Mouse (Mus musculus) T-helper 1 cell (primary cell): ENCODE measurements at regions not wholly inside any gene's neighbourhood (a gene's known extent, or its start where the extent isn't known, plus 50 kb on each side); places are given as distances from the start of the nearest gene placed in this dataset.

Experiments
- in situ Hi-C: fragments of 300-600 bp; cut with MboI, MseI; formaldehyde crosslinking; loops from one replicate; pipeline ENCODE4 v1.15.1; 2025; ENCODE audit warnings: high pct_unique_total_duplicates

DNA sequence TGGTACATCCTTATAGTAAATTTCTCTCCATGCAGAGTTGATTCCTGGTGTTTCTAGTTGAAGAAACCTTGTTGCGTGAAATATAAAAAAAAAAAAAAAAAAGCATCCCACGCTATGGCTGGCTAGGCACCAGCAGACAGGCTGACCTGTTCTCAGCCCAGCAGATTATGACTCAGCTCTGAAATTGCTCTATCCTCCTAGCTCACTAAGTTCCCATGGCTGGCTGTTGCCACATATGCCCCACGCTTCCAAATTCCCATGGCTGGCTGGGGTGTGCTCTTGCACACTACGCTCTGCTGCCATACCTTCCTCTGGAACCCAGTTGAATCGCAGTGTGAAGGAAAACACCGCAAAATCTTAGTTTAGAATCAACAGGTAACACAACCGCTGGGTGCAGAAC is 270.1 kb downstream of the Mid1ip1 start:
- in situ Hi-C loops: no loop called here

GRCm38 (mm10) chrX:10991871-10992210 is 277.0 kb downstream of the Mid1ip1 start:
- in situ Hi-C loops: no loop called here

DNA sequence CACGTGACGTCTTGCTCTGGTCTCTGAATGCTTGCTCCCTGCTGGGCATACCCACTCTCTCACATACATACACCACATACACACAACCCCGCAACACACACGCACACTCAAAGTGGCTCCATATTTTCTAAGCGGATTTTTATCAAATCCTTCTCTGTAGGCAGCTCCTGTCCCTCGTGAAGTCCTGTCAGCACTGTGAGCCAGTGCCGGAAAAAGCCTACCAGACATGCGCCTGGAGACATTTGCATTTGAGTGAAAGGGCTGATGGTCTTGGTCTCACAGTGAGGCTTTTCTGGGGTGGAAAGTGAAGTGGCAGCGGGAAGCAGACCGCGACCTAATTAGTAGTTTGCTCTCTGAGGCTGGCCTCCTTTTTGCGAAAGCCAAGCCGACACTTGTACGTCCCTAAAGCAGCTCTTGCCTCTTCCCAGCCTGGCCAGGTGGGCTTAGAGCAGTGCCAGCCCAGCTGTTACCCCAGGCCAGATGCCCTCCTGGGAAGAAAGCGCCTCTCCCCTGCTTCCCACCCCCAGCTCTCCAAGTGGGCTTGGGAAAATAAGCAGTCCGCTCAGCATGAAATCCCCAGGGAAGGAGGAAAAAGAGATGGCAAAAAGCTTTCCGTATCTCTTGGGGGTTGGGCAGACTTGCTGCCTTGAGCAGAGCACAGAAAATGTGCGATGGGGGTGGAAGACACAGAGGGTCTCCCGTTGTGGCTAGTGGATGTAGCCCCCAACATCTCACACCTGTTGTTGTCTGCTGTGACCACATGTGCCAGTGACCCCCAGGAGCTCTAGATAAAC is 277.6 kb downstream of the Mid1ip1 start:
- in situ Hi-C loops: no loop called here

- in situ Hi-C loops: no loop called here
These were observed 278.2 kb downstream of the Mid1ip1 start for GRCm38 (mm10) chrX:10993005-10993377.

GRCm38 (mm10) chrX:10994910-10995309 is 280.1 kb downstream of the Mid1ip1 start:
- in situ Hi-C loops: no loop called here

DNA sequence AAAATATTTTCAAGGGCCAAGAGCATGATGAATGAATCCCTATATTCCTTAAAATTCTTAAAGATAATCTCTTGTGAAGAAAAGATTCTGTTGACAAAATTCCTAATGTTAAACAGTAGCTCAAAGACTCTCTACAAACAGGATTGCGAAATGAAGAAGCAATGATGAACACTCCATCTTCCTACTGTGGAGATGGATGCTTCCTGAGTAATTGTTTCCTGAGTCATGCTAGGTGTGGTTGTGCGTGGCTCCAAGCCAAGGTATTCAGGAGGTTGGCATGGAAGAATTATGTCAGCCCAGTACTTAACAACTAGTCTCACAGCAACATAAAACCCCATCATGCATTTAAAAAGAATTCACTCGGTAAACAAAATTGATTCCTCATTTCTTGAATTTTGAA is 286.4 kb downstream of the Mid1ip1 start:
- in situ Hi-C loops: no loop called here

DNA sequence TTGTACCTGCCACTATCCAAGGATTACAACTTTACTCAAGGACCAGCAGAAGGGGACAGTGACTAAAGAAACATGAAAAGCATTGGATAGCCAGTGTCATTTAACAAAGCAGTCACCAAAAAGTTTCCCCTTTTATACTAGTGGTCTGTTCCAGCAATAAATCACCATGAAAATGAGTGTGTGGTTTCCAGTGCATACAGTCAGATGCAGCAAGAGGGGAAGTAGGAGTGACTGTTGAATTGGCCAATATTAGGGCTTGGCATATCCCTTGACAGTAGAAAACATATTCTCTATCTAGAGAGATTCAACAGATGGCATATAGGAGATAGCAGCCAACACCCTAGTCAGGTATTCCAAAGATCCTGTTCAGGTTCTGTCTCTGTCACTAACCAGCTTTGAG is 259.8 kb upstream of the H2al1a start:
- in situ Hi-C loops: no loop called here

- in situ Hi-C loops: no loop called here
These were observed 252.3 kb upstream of the H2al1a start for GRCm38 (mm10) chrX:11046769-11047168.

- in situ Hi-C loops: loop anchor here (25.0 kb wide), 1 partner anchor 1670 kb away; no protein-coding TSS in a partner anchor
These were observed 216.9 kb upstream of the H2al1a start for GRCm38 (mm10) chrX:11082171-11082570.

DNA sequence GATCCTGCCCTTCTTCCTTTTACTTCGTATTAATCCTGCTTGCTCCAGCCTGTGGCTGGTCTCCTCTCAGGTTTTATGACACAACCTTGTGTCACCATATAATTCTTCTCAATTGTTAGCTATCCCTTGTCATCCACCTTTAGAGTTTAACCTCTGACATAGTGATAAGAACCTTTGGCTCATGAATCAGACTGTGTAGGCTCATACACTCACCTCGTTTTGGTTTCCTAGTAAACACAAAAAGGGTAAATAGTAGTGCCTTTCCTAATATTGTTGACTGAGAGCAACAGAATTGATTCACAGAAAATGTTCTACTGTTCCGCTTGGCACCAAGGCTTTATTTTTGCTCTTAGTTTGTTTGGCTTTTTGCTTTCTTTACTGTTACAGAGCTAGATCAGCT is 216.2 kb upstream of the H2al1a start:
- in situ Hi-C loops: loop anchor here (25.0 kb wide), 1 partner anchor 1671 kb away; no protein-coding TSS in a partner anchor

- in situ Hi-C loops: loop anchor here (25.0 kb wide), 1 partner anchor 1674 kb away; no protein-coding TSS in a partner anchor
These were observed 212.6 kb upstream of the H2al1a start for GRCm38 (mm10) chrX:11086257-11087072.

DNA sequence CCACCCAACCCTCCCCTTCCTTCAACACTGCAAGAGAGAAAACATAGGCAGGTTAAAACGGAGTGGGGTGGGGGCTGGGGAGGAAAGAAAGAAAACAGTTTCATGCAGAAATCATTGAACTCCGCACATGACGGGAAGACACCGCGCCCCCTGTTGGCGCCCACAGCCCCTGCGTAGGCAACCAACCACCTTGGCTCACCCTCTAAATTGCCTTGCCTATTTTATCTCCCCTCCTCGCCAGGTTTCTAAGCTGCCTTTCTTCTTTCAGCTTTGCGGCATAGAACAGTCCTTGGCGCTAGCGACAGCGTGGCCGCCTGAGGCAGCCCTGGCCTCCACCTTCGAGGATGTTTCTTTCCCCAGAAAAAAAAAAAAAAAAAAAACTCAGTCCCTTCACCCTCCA is 211.1 kb upstream of the H2al1a start:
- in situ Hi-C loops: loop anchor here (25.0 kb wide), 1 partner anchor 1676 kb away; no protein-coding TSS in a partner anchor

DNA sequence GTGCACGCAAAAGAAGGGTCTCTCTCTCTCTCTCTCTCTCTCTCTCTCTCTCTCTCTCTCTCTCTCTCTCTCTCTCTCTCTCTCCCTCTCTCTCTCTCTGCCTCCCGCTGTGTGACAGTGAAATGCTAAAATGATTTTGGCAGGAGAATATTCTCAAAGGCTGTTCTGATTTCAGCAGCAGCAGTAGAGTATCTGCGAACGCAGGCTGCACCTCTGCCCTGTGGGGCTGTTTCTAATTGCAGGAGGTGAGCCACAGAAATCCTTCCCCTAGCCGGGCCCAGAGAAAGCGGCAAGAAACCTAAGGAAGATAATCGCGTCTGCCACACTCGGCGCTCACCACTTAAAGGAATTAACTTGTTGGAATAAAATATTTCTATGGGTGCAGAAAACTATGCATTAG is 210.6 kb upstream of the H2al1a start:
- in situ Hi-C loops: loop anchor here (25.0 kb wide), 1 partner anchor 1676 kb away; no protein-coding TSS in a partner anchor

DNA sequence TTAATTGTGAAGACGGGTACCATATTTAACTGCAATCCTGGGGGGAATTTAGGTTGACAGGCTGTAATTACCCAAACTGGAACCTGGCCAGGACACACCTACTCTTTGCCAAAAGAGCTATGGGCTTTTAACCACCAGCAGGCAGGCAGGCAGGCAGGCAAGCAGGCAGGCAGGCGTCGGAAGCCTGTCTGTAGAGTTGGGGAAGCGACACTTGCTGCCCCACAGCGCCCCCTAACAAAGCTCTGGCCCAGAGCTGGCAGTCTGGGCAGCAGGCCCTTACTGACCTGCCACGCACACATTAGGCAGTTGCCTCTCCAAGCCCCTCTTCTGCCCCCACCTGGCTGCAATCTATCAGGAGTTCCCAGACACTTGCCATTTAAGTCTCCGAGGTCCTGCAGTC is 208.6 kb upstream of the H2al1a start:
- in situ Hi-C loops: loop anchor here (25.0 kb wide), 1 partner anchor 1678 kb away; no protein-coding TSS in a partner anchor

DNA sequence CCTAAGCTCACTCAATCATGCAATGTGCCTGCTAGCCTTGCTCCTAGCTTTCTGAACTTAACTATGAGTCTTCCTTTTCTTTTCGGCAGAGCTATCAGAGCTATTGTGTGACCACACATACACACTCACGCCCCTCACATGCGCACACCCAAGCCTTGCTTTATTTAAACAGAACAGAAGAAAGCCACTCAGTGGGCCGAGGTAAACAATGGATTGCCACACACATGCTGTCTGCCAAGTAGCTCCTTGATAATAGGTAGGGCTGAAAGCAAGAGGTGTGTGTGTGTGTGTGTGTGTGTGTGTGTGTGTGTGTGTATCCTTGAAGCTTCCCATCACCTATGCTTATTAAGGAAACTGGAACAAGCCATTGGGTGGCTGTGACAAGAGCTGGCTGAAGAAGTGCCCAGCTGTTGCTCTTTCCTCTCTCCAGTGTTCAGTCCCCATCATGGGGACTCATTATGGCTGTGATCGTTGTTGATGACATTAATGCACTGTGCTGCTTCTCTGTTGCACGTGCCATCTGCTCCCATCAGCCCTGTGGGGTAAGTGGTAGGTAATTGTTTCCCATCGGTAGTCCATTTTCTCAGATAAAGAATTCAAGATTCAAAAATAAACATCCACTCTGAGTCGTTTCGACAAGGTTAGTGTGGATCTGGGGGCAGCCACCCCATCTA is 201.3 kb upstream of the H2al1a start:
- in situ Hi-C loops: loop anchor here (25.0 kb wide), 1 partner anchor 1685 kb away; no protein-coding TSS in a partner anchor

- in situ Hi-C loops: loop anchor here (25.0 kb wide), 1 partner anchor 1686 kb away; no protein-coding TSS in a partner anchor
These were observed 200.7 kb upstream of the H2al1a start for GRCm38 (mm10) chrX:11098366-11098765.

- in situ Hi-C loops: loop anchor here (25.0 kb wide), 1 partner anchor 1687 kb away; no protein-coding TSS in a partner anchor
These were observed 199.6 kb upstream of the H2al1a start for GRCm38 (mm10) chrX:11099146-11100087.

DNA sequence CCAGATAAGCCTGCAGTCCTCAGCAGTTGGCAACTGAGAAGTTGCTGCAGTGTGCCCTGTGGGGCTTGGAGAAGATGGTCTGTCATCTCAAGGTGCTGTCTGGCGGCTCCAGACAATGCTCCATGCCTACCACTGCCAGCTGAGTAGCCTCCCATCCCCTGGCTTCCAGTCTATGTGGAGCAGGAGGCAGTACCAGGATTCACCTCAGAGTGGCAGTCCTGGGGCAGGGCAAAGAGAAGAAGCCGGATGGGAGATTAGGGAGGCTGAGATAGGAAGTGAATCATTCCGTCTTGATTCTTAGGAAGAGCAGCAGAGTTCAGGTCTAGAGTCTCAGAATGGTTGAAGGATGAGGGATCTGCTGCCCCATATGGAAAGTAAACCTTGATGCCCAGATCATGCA is 198.1 kb upstream of the H2al1a start:
- in situ Hi-C loops: no loop called here

DNA sequence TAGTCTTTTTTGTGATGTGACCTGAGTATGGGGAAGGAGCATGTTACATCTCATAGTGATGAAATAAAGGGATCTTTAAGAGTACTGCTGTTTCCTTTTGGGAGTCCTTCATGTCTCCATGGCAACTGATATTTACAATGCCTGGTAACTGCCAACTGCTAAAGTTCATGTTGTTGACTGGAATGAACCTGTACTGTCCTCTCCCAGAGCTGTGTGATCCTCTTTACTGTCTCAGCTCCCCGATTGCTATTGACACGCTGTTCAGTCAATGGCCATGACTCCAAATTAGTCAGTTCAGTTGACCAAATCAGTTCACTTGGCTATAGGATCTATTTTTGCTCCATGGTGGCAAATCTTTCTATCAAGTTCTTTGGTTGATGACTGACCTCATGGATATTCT is 167.8 kb upstream of the H2al1a start:
- in situ Hi-C loops: loop anchor here (10.0 kb wide), 1 partner anchor 556 kb away; no protein-coding TSS in a partner anchor

DNA sequence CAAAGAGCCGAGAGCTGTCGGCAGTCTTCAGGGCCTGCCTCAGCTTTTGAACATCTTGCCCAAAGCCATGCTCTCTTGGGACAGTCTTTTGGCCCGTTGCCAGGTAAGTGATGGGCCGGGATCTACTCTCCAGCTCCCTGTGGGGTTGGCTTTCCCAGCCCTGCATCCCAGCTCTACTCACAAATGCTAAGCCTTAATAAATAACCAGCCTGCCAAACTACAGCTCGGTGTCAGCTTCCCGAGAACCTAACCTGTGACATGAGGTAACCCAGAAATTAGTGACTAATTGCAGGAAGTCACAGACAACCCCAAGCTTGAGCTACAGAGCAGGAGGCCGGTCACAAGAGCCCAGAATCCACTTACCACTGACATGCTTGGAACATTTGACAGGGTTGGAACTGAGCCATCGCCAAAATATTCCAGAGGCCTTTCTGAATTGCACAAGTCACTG is 159.1 kb upstream of the H2al1a start:
- in situ Hi-C loops: loop anchor here (10.0 kb wide), 1 partner anchor 565 kb away; no protein-coding TSS in a partner anchor
